Mouse (Mus musculus) limb, embryonic 10.5 days (tissue): ENCODE data around the gene Rsph10b. TPM values are rescaled to one million over a fixed set of nuclear protein-coding genes. Genes with fewer than 3 reads are reported as not detected.
A peak's percentile ranks its signal among the peaks of the same experiment; 100 is the strongest.
"Not testable (repeated sequence)": the region's sequence is repeated elsewhere in the genome, so short reads cannot be mapped to it uniquely, and the experiment has no call there.

Experiments used
- DNase-seq: peaks from one replicate; pipeline ENCODE4 v3.0.0-alpha.2; 2017; ENCODE audit warnings: low spot score
- H3K27ac ChIP-seq: fragments of 300-500 bp; sonication (generic); 2 replicates; pipeline ENCODE4 v1.5.1; 2016; ENCODE audit warnings: mild to moderate bottlenecking
- H3K27me3 ChIP-seq: fragments of 300-500 bp; sonication (generic); 2 replicates; pipeline ENCODE4 v1.6.1; 2016; ENCODE audit warnings: low read depth, mild to moderate bottlenecking; ENCODE audit not compliant: poor library complexity, severe bottlenecking
- H3K36me3 ChIP-seq: fragments of 300-500 bp; sonication (generic); 2 replicates; pipeline ENCODE4 v1.6.1; 2016; ENCODE audit warnings: mild to moderate bottlenecking, moderate library complexity
- H3K4me1 ChIP-seq: fragments of 300-500 bp; sonication (generic); 2 replicates; pipeline ENCODE4 v1.6.1; 2016
- H3K4me3 ChIP-seq: fragments of 300-500 bp; sonication (generic); 2 replicates; pipeline ENCODE4 v1.5.1; 2016; ENCODE audit warnings: mild to moderate bottlenecking, moderate library complexity
- H3K9me3 ChIP-seq: fragments of 300-500 bp; sonication (generic); replicated peaks from 2 replicates; pipeline ENCODE4 v1.6.1; 2016; ENCODE audit warnings: mild to moderate bottlenecking
- WGBS: fragments of 180-500 bp; shearing (Covaris S2); methylation state at CpG from one replicate; pipeline ENCODE4 v1.1.7; 2016; 5-methylcytosine and 5-hydroxymethylcytosine counted together
- polyA plus RNA-seq: library from polyadenylated mRNA; unstranded; fragments of >200 nt; fragmentation: Nextera tagmentation; extraction: Ambion mirVana; gene quantifications from 2 replicates; pipeline ENCODE4 v1.2.1, GENCODE M21; 2016

The Rsph10b gene
- polyA plus RNA-seq, 1 experiment from 2014 or later, result 1.1 TPM

DNA sequence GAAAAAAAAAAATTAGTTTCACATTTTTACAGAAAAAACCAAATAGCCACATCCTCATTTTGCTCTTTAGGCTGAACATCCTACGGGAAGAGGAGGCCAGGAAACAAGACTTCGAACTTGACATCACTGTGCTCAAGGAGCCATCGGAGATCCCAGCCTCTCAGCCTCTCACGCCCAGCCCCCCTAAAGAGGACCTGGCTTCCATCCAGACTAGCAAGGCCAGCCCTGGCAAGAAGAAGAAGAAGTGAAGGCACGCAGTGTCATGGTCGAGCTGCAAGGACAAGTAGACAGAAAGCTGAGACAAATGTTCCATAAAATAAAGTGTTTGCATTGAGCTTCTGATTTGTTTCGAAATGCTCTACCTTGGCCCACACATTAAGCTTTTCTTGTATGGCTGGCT is 52.5 kb downstream of the Rsph10b start:
- Histone ChIP-seq H3K27ac (no peak overlapping the region), H3K36me3 (peaks cover 72% of the 10 kb centered on the region)
- no peak for DNase-seq

DNA sequence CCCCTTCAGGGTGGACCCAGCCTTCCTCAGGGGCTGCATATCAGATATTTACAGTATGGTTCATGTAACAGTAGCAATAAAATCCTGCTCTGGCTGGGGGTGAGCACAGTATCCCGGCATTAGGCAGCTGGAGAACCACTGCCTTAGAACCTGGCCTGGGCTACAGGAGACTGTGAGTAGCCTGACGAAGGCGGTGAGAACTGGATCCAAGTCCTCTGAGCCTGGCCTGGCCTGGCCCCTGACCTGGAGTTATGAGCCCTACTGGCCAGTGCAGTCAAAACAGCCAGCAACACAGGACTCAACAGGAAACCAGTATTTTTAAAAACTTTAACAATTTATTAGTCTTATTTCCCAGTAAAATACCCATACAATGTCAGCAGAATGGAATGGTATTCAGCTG is 54.8 kb downstream of the Rsph10b start:
- Histone ChIP-seq H3K4me3 (no peak overlapping the region), H3K27ac (no peak overlapping the region), H3K4me1 (no peaks in the 10 kb centered on the region), H3K27me3 (no peaks in the 10 kb centered on the region), H3K9me3 (no peaks in the 10 kb centered on the region), H3K36me3 (peaks cover 94% of the 10 kb centered on the region)
- no peak for DNase-seq
- WGBS, result 96% methylated on average over 3 of the region's 3 CpGs

More for the DNA sequence above, 52.5 kb downstream of the Rsph10b start:
- WGBS, result 93% methylated on average over 7 of the region's 7 CpGs
- Histone ChIP-seq H3K4me1 (peaks cover 8% of the 10 kb centered on the region), H3K4me3 (no peak overlapping the region), H3K9me3 (no peaks in the 10 kb centered on the region), H3K27me3 (no peaks in the 10 kb centered on the region)

- Histone ChIP-seq H3K36me3 (peaks cover 100% of the 10 kb centered on the region), H3K4me3 (no peak overlapping the region), H3K27me3 (no peaks in the 10 kb centered on the region), H3K27ac (no peak overlapping the region), H3K4me1 (no peaks in the 10 kb centered on the region), H3K9me3 (no peaks in the 10 kb centered on the region)
- no peak for DNase-seq
- 98% methylated on average over 4 of the region's 4 CpGs for WGBS
Observed at GRCm38 (mm10) chr5:143989046-143989445, 56.2 kb downstream of the Rsph10b start.

GRCm38 (mm10) chr5:143990086-143990485 is 57.3 kb downstream of the Rsph10b start:
- DNase-seq, result no peak
- H3K4me3 ChIP-seq, result no peak overlapping the region
- no peaks in the 10 kb centered on the region for H3K27me3 ChIP-seq
- H3K9me3 ChIP-seq, result no peaks in the 10 kb centered on the region
- H3K27ac ChIP-seq, result no peak overlapping the region
- 95% methylated on average over 11 of the region's 11 CpGs for WGBS
- peaks cover 99% of the 10 kb centered on the region for H3K36me3 ChIP-seq
- H3K4me1 ChIP-seq, result no peaks in the 10 kb centered on the region

- H3K9me3 ChIP-seq, result no peaks in the 10 kb centered on the region
- H3K27me3 ChIP-seq, result no peaks in the 10 kb centered on the region
- no peak for DNase-seq
- WGBS, result 90% methylated on average over 10 of the region's 10 CpGs
- H3K4me3 ChIP-seq, result no peak overlapping the region
- no peak overlapping the region for H3K27ac ChIP-seq
- no peaks in the 10 kb centered on the region for H3K4me1 ChIP-seq
- H3K36me3 ChIP-seq, result peaks cover 99% of the 10 kb centered on the region
Observed at GRCm38 (mm10) chr5:143992661-143993060, 59.8 kb downstream of the Rsph10b start.

- Histone ChIP-seq H3K27me3 (no peaks in the 10 kb centered on the region), H3K36me3 (peaks cover 99% of the 10 kb centered on the region), H3K9me3 (no peaks in the 10 kb centered on the region), H3K4me1 (no peaks in the 10 kb centered on the region), H3K27ac (no peak overlapping the region), H3K4me3 (no peak overlapping the region)
- DNase-seq, result no peak
- WGBS, result 92% methylated on average over 8 of the region's 8 CpGs
Observed at GRCm38 (mm10) chr5:143993260-143993659, 60.4 kb downstream of the Rsph10b start.

DNA sequence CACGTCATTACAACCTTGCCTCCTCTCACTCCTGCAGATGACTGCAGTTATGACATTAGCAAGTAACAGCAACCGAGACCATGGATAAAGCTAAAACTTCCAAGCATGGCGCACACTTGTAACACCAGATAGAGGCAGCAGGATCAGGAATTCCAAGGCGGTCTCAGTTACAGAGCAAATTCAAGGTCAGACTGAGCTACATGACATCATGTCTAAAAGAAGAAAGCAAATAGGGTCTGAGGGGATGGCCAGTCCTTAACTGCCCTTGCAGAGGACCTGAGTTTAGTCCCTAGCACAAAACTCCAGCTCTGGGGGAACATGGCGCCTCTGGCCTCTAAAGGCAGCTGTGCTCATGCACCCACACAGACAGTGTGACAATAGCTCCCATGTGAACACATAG is 61.0 kb downstream of the Rsph10b start:
- Histone ChIP-seq H3K4me1 (no peaks in the 10 kb centered on the region), H3K36me3 (peaks cover 99% of the 10 kb centered on the region), H3K27me3 (no peaks in the 10 kb centered on the region), H3K4me3 (no peak overlapping the region), H3K9me3 (no peaks in the 10 kb centered on the region), H3K27ac (no peak overlapping the region)
- DNase-seq, result no peak
- 93% methylated on average over 5 of the region's 5 CpGs for WGBS

GRCm38 (mm10) chr5:143994632-143995365 is 62.0 kb downstream of the Rsph10b start:
- no peak overlapping the region for H3K27ac ChIP-seq
- H3K36me3 ChIP-seq, result peaks cover 99% of the 10 kb centered on the region
- H3K4me3 ChIP-seq, result no peak overlapping the region
- no peaks in the 10 kb centered on the region for H3K9me3 ChIP-seq
- H3K27me3 ChIP-seq, result no peaks in the 10 kb centered on the region
- 72% methylated on average over 11 of the region's 11 CpGs for WGBS
- DNase-seq, result no peak
- no peaks in the 10 kb centered on the region for H3K4me1 ChIP-seq

- no peak overlapping the region for H3K27ac ChIP-seq
- 85% methylated on average over 1 of the region's 1 CpGs for WGBS
Observed at GRCm38 (mm10) chr5:143999409-143999808, 66.6 kb downstream of the Rsph10b start.

GRCm38 (mm10) chr5:144002461-144003192 is 69.8 kb downstream of the Rsph10b start:
- H3K4me1 ChIP-seq, result no peaks in the 10 kb centered on the region
- H3K9me3 ChIP-seq, result no peaks in the 10 kb centered on the region
- peaks cover 97% of the 10 kb centered on the region for H3K36me3 ChIP-seq
- DNase-seq, result no peak
- WGBS, result 95% methylated on average over 15 of the region's 15 CpGs
- no peaks in the 10 kb centered on the region for H3K27me3 ChIP-seq
- no peak overlapping the region for H3K27ac ChIP-seq
- no peak overlapping the region for H3K4me3 ChIP-seq

More at GRCm38 (mm10) chr5:143999409-143999808, 66.6 kb downstream of the Rsph10b start:
- H3K4me3 ChIP-seq, result no peak overlapping the region
- no peaks in the 10 kb centered on the region for H3K27me3 ChIP-seq
- H3K9me3 ChIP-seq, result no peaks in the 10 kb centered on the region
- H3K36me3 ChIP-seq, result peaks cover 98% of the 10 kb centered on the region
- H3K4me1 ChIP-seq, result no peaks in the 10 kb centered on the region
- no peak for DNase-seq

DNA sequence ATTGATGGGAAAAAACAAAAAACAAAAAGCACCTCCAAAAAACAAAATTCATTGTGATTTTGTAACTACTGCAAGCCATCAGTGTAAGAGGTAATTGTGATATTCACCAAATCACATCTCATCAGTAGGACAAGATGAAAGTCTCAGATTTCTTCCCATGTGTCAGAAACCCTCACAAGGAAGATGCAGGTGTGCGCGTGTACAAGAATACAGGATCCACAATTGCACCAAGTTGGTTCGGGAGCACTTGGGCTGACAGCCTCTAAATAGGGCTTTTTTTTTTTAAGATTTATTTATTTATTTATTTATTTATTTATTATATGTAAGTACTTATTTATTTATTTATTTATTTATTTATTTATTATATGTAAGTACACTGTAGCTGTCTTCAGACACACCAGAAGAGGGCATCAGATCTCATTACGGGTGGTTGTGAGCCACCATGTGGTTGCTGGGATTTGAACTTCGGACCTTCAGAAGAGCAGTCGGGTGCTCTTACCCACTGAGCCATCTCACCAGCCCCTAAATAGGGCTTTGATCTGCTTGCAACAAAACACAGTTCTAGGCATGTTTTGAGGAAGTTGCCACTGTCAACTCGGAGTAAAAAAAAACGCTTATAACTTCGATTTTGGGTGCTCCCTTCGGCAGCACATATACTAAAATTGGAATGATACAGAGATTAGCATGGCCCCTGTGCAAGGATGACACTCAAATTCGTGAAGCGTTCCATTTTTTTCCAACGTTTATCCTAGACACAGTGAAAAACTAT is 80.7 kb downstream of the Rsph10b start:
- H3K4me1 ChIP-seq, H3K27ac ChIP-seq, H3K9me3 ChIP-seq, DNase-seq, H3K27me3 ChIP-seq: not testable (repeated sequence)
- H3K4me3 ChIP-seq, result peak overlapping the region; percentile 92
- peaks cover 40% of the 10 kb centered on the region for H3K36me3 ChIP-seq
- 72% methylated on average over 13 of the region's 13 CpGs for WGBS

DNA sequence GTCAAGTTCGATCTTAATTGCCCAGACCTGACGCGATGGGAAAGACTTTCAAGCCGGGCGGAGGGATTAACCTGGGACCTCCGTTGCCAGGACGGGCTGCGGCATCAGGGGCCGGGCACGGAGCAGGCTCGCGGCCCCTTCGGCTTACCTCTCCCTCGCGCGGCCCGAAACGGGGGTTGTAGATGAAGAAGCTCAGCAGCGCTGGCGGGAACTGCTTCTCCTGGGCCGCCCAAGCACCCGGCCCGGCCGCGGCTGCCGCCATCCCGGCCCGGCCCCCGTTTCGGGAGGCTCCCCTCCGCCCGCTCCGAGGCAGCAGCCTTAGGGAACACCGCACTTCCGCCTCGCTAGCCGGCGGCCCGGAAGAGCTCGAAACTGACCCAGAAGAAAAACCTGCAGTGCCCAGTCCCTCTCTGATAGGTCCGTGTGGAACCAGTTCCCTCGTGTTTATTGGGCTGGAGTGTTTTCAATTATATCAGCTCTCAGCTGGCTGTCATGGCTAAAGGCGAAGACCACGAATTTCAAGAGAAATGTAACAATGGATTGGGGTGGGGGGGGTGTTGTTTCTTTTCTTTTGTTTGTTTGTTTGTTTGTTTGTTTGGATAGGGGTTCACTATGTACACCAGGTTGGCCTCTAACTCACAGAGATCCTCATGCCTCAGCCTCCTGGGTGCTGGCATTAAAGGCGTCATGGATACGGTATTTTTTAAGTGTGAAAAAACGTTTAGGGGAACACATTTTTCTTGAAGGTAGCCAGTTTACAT is 81.9 kb downstream of the Rsph10b start, which contains the start of gene Ccz1:
TSS of gene Ccz1 (minus strand) at position 327 of the 761 bp plus-strand sequence.
- Histone ChIP-seq H3K27me3 (no peaks in the 10 kb centered on the region), H3K4me3 (peak within 1 kb of the TSS; percentile 92), H3K9me3 (no peaks in the 10 kb centered on the region), H3K27ac (peak within 1 kb of the TSS; percentile 91), H3K4me1 (peaks cover 4% of the 10 kb centered on the region), H3K36me3 (peaks cover 28% of the 10 kb centered on the region)
- WGBS, result 3% methylated on average over 47 of the region's 47 CpGs
- DNase-seq, result peak; percentile 88
